Mouse (Mus musculus): Measurements from ENCODE around the gene Cyld. TPM values are rescaled to one million over a fixed set of nuclear protein-coding genes. Genes with fewer than 3 reads are reported as not detected.

The Cyld gene
- polyA plus RNA-seq, 1 experiment, result 19.4 TPM

DNA sequence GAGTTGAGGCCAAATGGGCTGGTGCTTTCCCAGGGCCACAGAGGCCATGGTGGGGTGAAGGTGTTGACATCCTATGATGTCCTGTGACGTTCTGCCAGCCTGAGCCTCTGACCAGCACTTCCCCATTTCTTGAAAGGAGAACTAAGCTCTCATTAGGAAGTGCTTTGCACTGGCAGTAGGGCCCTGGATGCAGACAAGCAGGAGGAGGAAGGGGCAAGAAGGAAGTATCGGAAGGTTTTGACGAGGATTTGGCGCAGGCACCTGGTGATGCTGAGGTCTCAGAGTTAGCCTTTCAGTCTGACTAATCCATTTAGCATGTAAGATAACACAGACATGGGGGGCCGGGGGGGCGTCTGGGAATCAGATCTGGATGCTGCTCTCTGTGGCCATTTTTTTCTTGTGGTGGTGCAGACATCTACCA, 34.4 kb upstream of the Cyld start:
- 64% methylated on average over 6 of the region's 6 CpGs for WGBS
- no peak for DNase-seq
- Histone ChIP-seq H3K4me1 (replicated peaks; ENCODE audit: control insufficient read depth, insufficient read depth, low read length) (peaks cover 9% of the 10 kb centered on the region), H3K27me3 (ENCODE audit: control insufficient read depth, insufficient read depth, low read length) (no peaks in the 10 kb centered on the region), H3K4me3 (ENCODE audit: control insufficient read depth, insufficient read depth, low read length) (no peak overlapping the region), H3K27ac (ENCODE audit: control insufficient read depth, insufficient read depth, low read length) (no peak overlapping the region), H3K36me3 (ENCODE audit: control insufficient read depth, insufficient read depth, low read length) (no peaks in the 10 kb centered on the region)
- TF ChIP-seq CTCF (IDR thresholded peaks at IDR 0.05; ENCODE audit: borderline replicate concordance, control insufficient read depth, extremely low read depth, insufficient read depth, low read length, poor library complexity), result no peak
- TF ChIP-seq POLR2A (IDR thresholded peaks at IDR 0.05; ENCODE audit: control insufficient read depth, extremely low read depth, insufficient read depth, low read length, poor library complexity), result no peak

DNA sequence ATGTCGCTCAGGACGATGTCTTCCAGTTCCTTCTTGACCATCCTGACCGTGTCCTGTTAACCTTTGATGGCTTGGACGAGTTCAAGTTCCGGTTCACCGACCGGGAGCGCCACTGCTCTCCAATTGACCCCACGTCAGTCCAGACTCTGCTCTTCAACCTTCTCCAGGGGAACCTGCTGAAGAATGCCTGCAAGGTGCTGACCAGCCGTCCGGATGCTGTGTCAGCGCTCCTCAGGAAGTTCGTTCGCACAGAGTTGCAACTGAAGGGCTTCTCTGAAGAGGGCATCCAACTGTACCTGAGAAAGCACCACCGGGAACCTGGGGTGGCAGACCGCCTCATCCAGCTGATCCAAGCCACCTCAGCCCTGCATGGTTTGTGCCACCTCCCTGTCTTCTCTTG, 32.7 kb upstream of the Cyld start:
- no peak overlapping the region for H3K4me3 ChIP-seq (ENCODE audit: control insufficient read depth, insufficient read depth, low read length)
- DNase-seq, result no peak
- TF ChIP-seq POLR2A (IDR thresholded peaks at IDR 0.05; ENCODE audit: control insufficient read depth, extremely low read depth, insufficient read depth, low read length, poor library complexity) (no peak), CTCF (IDR thresholded peaks at IDR 0.05; ENCODE audit: borderline replicate concordance, control insufficient read depth, extremely low read depth, insufficient read depth, low read length, poor library complexity) (no peak)
- no peaks in the 10 kb centered on the region for H3K27me3 ChIP-seq (ENCODE audit: control insufficient read depth, insufficient read depth, low read length)
- peaks cover 23% of the 10 kb centered on the region for H3K4me1 ChIP-seq (replicated peaks; ENCODE audit: control insufficient read depth, insufficient read depth, low read length)
- H3K36me3 ChIP-seq (ENCODE audit: control insufficient read depth, insufficient read depth, low read length), result no peaks in the 10 kb centered on the region
- no peak overlapping the region for H3K27ac ChIP-seq (ENCODE audit: control insufficient read depth, insufficient read depth, low read length)
- WGBS, result 66% methylated on average over 16 of the region's 16 CpGs

DNA sequence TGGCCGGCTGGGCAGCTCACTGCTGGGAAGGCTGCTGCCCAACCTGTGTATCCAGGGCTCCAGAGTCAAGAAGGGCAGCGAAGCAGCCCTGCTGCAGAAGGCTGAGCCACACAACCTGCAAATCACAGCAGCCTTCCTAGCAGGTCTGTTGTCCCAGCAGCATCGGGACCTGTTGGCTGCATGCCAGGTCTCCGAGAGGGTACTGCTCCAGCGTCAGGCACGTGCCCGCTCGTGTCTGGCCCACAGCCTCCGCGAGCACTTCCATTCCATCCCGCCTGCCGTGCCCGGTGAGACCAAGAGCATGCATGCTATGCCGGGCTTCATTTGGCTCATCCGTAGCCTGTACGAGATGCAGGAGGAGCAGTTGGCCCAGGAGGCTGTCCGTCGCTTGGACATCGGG, 31.9 kb upstream of the Cyld start:
- H3K4me3 ChIP-seq (ENCODE audit: control insufficient read depth, insufficient read depth, low read length), result no peak overlapping the region
- no peak for TF ChIP-seq POLR2A (IDR thresholded peaks at IDR 0.05; ENCODE audit: control insufficient read depth, extremely low read depth, insufficient read depth, low read length, poor library complexity)
- no peak for DNase-seq
- H3K27ac ChIP-seq (ENCODE audit: control insufficient read depth, insufficient read depth, low read length), result no peak overlapping the region
- no peaks in the 10 kb centered on the region for H3K27me3 ChIP-seq (ENCODE audit: control insufficient read depth, insufficient read depth, low read length)
- WGBS, result 97% methylated on average over 19 of the region's 19 CpGs
- no peaks in the 10 kb centered on the region for H3K36me3 ChIP-seq (ENCODE audit: control insufficient read depth, insufficient read depth, low read length)
- H3K4me1 ChIP-seq (replicated peaks; ENCODE audit: control insufficient read depth, insufficient read depth, low read length), result peaks cover 30% of the 10 kb centered on the region

DNA sequence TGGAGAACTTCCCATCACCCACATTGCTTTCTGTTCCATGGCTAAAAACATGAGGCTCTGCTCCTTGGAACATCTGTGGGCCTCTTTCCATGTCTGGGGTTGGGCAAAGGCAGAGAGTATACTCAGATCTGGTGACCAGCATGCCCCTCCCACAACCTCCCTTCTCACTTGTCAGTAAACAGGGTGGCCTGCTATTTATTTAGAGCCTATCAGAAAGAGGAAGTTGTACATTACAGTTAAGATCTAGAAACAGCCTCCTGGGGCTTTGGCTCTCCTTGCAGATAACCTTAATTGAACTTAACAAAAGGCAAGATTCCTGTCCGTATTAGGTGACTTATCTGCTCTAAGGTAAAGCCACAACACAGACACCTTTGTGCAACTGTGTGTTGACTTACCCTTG, 30.4 kb upstream of the Cyld start:
- H3K27me3 ChIP-seq (ENCODE audit: control insufficient read depth, insufficient read depth, low read length), result no peaks in the 10 kb centered on the region
- no peak for DNase-seq
- H3K27ac ChIP-seq (ENCODE audit: control insufficient read depth, insufficient read depth, low read length), result no peak overlapping the region
- peaks cover 44% of the 10 kb centered on the region for H3K4me1 ChIP-seq (replicated peaks; ENCODE audit: control insufficient read depth, insufficient read depth, low read length)
- TF ChIP-seq CTCF (IDR thresholded peaks at IDR 0.05; ENCODE audit: borderline replicate concordance, control insufficient read depth, extremely low read depth, insufficient read depth, low read length, poor library complexity) (no peak), POLR2A (IDR thresholded peaks at IDR 0.05; ENCODE audit: control insufficient read depth, extremely low read depth, insufficient read depth, low read length, poor library complexity) (no peak)
- WGBS, result 28% methylated on average over 1 of the region's 1 CpGs
- H3K36me3 ChIP-seq (ENCODE audit: control insufficient read depth, insufficient read depth, low read length), result no peaks in the 10 kb centered on the region
- no peak overlapping the region for H3K4me3 ChIP-seq (ENCODE audit: control insufficient read depth, insufficient read depth, low read length)

DNA sequence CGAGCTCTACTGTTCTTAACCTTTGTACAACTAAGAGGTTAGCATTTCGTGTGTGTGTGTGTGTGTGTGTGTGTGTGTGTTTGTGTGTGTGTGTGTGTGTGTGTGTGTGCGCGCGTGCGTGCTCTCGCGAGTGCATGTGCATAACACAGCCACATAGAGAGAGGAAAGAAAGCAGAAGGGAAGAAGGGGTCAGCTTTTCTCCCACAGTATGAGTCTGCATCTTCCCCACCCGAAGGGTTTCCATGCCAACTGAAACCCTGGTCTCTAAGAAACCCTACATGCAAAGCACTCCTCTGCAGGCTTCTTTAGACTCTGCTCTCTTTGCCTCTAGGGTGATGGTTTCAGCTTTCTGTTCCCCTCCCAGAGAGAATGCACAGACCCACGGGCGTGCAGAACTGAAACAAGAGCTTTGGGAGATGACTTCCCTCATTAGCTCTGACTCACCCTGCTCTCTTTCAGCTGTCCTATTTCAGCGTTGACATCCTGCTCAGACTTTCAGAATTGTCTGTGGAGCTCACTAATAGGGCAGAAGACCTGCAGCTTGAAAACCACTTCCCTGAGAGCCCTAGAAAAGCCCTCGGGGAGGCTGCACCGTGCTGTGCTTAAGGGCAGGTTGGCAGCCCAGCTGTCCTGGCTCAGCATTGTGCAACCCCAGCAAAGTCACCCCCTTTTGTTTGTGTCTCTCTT, 28.3 kb upstream of the Cyld start:
- 8% methylated on average over 14 of the region's 14 CpGs for WGBS
- TF ChIP-seq CTCF (IDR thresholded peaks at IDR 0.05; ENCODE audit: borderline replicate concordance, control insufficient read depth, extremely low read depth, insufficient read depth, low read length, poor library complexity) (no peak), POLR2A (IDR thresholded peaks at IDR 0.05; ENCODE audit: control insufficient read depth, extremely low read depth, insufficient read depth, low read length, poor library complexity) (no peak)
- Histone ChIP-seq H3K27me3 (ENCODE audit: control insufficient read depth, insufficient read depth, low read length) (no peaks in the 10 kb centered on the region), H3K36me3 (ENCODE audit: control insufficient read depth, insufficient read depth, low read length) (no peaks in the 10 kb centered on the region), H3K4me1 (replicated peaks; ENCODE audit: control insufficient read depth, insufficient read depth, low read length) (peaks cover 58% of the 10 kb centered on the region), H3K4me3 (ENCODE audit: control insufficient read depth, insufficient read depth, low read length) (no peak overlapping the region), H3K27ac (ENCODE audit: control insufficient read depth, insufficient read depth, low read length) (peak overlapping the region; percentile 60)
- peak; percentile 39 for DNase-seq

DNA sequence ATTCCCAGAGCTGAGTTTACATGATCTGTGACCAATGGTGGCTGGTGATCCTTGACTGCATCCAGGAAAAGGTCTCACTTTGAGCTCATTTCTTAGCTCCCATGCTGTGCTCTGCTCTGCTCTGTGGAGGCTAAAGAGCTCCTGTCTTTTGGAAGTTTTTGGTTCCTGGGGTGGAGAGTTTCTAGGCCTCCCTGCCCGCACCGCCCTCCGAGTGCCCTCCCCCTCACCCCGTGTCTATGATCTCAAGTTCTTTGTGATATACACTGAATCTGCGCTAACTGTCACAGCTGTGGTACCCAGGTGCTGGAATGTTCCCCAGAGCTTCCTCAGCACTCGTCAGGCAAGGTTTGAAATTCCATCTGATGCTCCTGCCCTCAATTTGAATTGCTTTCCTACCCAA, 26.0 kb upstream of the Cyld start:
- no peak overlapping the region for H3K27ac ChIP-seq (ENCODE audit: control insufficient read depth, insufficient read depth, low read length)
- 55% methylated on average over 6 of the region's 6 CpGs for WGBS
- H3K36me3 ChIP-seq (ENCODE audit: control insufficient read depth, insufficient read depth, low read length), result no peaks in the 10 kb centered on the region
- DNase-seq, result no peak
- no peak overlapping the region for H3K4me3 ChIP-seq (ENCODE audit: control insufficient read depth, insufficient read depth, low read length)
- TF ChIP-seq POLR2A (IDR thresholded peaks at IDR 0.05; ENCODE audit: control insufficient read depth, extremely low read depth, insufficient read depth, low read length, poor library complexity) (no peak), CTCF (IDR thresholded peaks at IDR 0.05; ENCODE audit: borderline replicate concordance, control insufficient read depth, extremely low read depth, insufficient read depth, low read length, poor library complexity) (no peak)
- H3K27me3 ChIP-seq (ENCODE audit: control insufficient read depth, insufficient read depth, low read length), result no peaks in the 10 kb centered on the region
- peaks cover 49% of the 10 kb centered on the region for H3K4me1 ChIP-seq (replicated peaks; ENCODE audit: control insufficient read depth, insufficient read depth, low read length)

DNA sequence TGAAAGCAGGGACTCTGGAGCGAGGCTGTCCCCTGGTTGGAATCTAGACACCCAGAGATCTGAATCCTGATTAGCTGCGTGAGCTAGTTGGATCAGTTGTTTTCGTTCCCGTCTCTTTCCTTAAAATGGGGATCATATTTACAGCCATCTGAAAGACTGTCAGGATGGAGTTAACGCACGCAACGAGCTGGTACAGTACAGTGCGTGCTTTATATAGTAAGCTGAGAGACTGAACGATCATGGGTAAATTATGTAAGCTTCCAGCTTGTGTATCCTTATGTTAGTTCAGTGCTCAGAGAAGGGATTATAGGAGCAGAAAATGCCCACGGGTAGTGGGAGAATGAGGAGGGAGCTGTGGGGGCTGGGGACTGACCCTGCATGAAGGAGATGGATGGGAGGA, 25.3 kb upstream of the Cyld start:
- no peak for TF ChIP-seq POLR2A (IDR thresholded peaks at IDR 0.05; ENCODE audit: control insufficient read depth, extremely low read depth, insufficient read depth, low read length, poor library complexity)
- TF ChIP-seq CTCF (IDR thresholded peaks at IDR 0.05; ENCODE audit: borderline replicate concordance, control insufficient read depth, extremely low read depth, insufficient read depth, low read length, poor library complexity), result no peak
- no peak overlapping the region for H3K4me3 ChIP-seq (ENCODE audit: control insufficient read depth, insufficient read depth, low read length)
- 95% methylated on average over 10 of the region's 10 CpGs for WGBS

More for the DNA sequence above, 25.3 kb upstream of the Cyld start:
- Histone ChIP-seq H3K27ac (ENCODE audit: control insufficient read depth, insufficient read depth, low read length) (no peak overlapping the region), H3K27me3 (ENCODE audit: control insufficient read depth, insufficient read depth, low read length) (no peaks in the 10 kb centered on the region), H3K4me1 (replicated peaks; ENCODE audit: control insufficient read depth, insufficient read depth, low read length) (peaks cover 49% of the 10 kb centered on the region), H3K36me3 (ENCODE audit: control insufficient read depth, insufficient read depth, low read length) (no peaks in the 10 kb centered on the region)
- DNase-seq, result no peak

Data from thymus, adult 2 months (tissue).